Mouse (Mus musculus): ENCODE data around the gene Rnf113a1. TPM values are rescaled to one million over a fixed set of nuclear protein-coding genes. Genes with fewer than 3 reads are reported as not detected.

Rnf113a1 gene
- 13.8 TPM for polyA plus RNA-seq (2017; shearing (Covaris generic))

GRCm38 (mm10) chrX:37191105-37191743, at the start of gene Rnf113a1, which contains the start of gene Ndufa1:
Rnf113a1 (plus strand) TSS chrX:37191245.
Ndufa1 (minus strand) TSS chrX:37191163.

GRCm38 (mm10) chrX:37168742-37169141, 22.3 kb upstream of the Rnf113a1 start, which contains the start of gene Akap14:
Akap14 (minus strand) TSS chrX:37168842.

GRCm38 (mm10) chrX:37210941-37211340, 19.9 kb downstream of the Rnf113a1 start, which contains the start of gene Gm9:
Gm9 (minus strand) TSS chrX:37211041.

GRCm38 (mm10) chrX:37222158-37222557, 31.1 kb downstream of the Rnf113a1 start, which contains the start of gene Rhox1:
Rhox1 (minus strand) TSS chrX:37222258.

Other genes starting within 250 kb of the Rnf113a1 start
- 154 TPM for gene Sept6, start 199.5 kb upstream of the Rnf113a1 start, polyA plus RNA-seq (2017; shearing (Covaris generic))
- gene Sowahd, start 142.4 kb upstream of the Rnf113a1 start, polyA plus RNA-seq (2017; shearing (Covaris generic)), result not detected
- gene Rpl39, start 105.8 kb upstream of the Rnf113a1 start, polyA plus RNA-seq (2017; shearing (Covaris generic)), result 452 TPM
- 24.7 TPM for gene Upf3b, start 80.9 kb upstream of the Rnf113a1 start, polyA plus RNA-seq (2017; shearing (Covaris generic))
- 28.6 TPM for gene Nkap, start 64.5 kb upstream of the Rnf113a1 start, polyA plus RNA-seq (2017; shearing (Covaris generic))
- gene Akap14, start 22.4 kb upstream of the Rnf113a1 start, polyA plus RNA-seq (2017; shearing (Covaris generic)), result 0.22 TPM
- 231 TPM for gene Ndufa1, start 82 bp upstream of the Rnf113a1 start, polyA plus RNA-seq (2017; shearing (Covaris generic))
- not detected for gene Gm9, start 19.8 kb downstream of the Rnf113a1 start, polyA plus RNA-seq (2017; shearing (Covaris generic))
- not detected for gene Rhox1, start 31.0 kb downstream of the Rnf113a1 start, polyA plus RNA-seq (2017; shearing (Covaris generic))
- gene Rhox2a, start 53.7 kb downstream of the Rnf113a1 start, polyA plus RNA-seq (2017; shearing (Covaris generic)), result not detected
- not detected for gene Rhox3a, start 58.7 kb downstream of the Rnf113a1 start, polyA plus RNA-seq (2017; shearing (Covaris generic))
- gene Rhox4a, start 74.1 kb downstream of the Rnf113a1 start, polyA plus RNA-seq (2017; shearing (Covaris generic)), result 0.28 TPM
- gene Rhox3a2, start 188.8 kb downstream of the Rnf113a1 start, polyA plus RNA-seq (2017; shearing (Covaris generic)), result not detected
- not detected for gene Rhox4a2, start 199.6 kb downstream of the Rnf113a1 start, polyA plus RNA-seq (2017; shearing (Covaris generic))
- not detected for gene Rhox2b, start 220.8 kb downstream of the Rnf113a1 start, polyA plus RNA-seq (2017; shearing (Covaris generic))
- 0.20 TPM for gene Rhox4b, start 241.2 kb downstream of the Rnf113a1 start, polyA plus RNA-seq (2017; shearing (Covaris generic))